Mouse (Mus musculus): ENCODE measurements around the gene Scgb2b15. TPM values are rescaled to one million over a fixed set of nuclear protein-coding genes. Genes with fewer than 3 reads are reported as not detected.
"Not testable (repeated sequence)": the region's sequence is repeated elsewhere in the genome, so short reads cannot be mapped to it uniquely, and the experiment has no call there.

The Scgb2b15 gene
- polyA plus RNA-seq (2014; fragmentation: Nextera tagmentation; extraction: Ambion mirVana): not detected in 2 replicates

GRCm38 (mm10) chr7:32829562-32829961 is at the start of gene Scgb2b15:
TSS of gene Scgb2b15 (minus strand) at chr7:32829662.
- not testable (repeated sequence) for H3K27me3 ChIP-seq (replicated peaks; ENCODE audit: control insufficient read depth, insufficient read depth, low read length); H3K9ac ChIP-seq (ENCODE audit: low read length); H3K4me2 ChIP-seq (ENCODE audit: low read length); H3K9me3 ChIP-seq (ENCODE audit: control insufficient read depth, low read length); DNase-seq (ENCODE audit: low spot score); H3K36me3 ChIP-seq (ENCODE audit: control insufficient read depth, insufficient read depth, low read length); H3K27ac ChIP-seq (ENCODE audit: low read depth); ATAC-seq (replicated peaks; ENCODE audit: low FRiP score, low TSS enrichment, low read depth); H3K4me3 ChIP-seq (ENCODE audit: low read depth, low read length); H3K4me1 ChIP-seq (replicated peaks; ENCODE audit: control insufficient read depth, insufficient read depth, low read length)

- H3K9ac ChIP-seq (ENCODE audit: low read length); H3K9me3 ChIP-seq (ENCODE audit: control insufficient read depth, low read length); DNase-seq (ENCODE audit: low spot score); H3K36me3 ChIP-seq (ENCODE audit: control insufficient read depth, insufficient read depth, low read length); H3K27me3 ChIP-seq (replicated peaks; ENCODE audit: control insufficient read depth, insufficient read depth, low read length); H3K4me2 ChIP-seq (ENCODE audit: low read length); H3K4me3 ChIP-seq (ENCODE audit: low read depth, low read length); H3K27ac ChIP-seq (ENCODE audit: low read depth); ATAC-seq (replicated peaks; ENCODE audit: low FRiP score, low TSS enrichment, low read depth); H3K4me1 ChIP-seq (replicated peaks; ENCODE audit: control insufficient read depth, insufficient read depth, low read length): not testable (repeated sequence)
These were observed 6.8 kb upstream of the Scgb2b15 start, which contains the start of gene Scgb1b15 for GRCm38 (mm10) chr7:32836254-32836653. TSS of gene Scgb1b15 (plus strand) at chr7:32836554.

Other genes with a start within 250 kb of the Scgb2b15 start
- gene Scgb1b15, start 6.9 kb upstream of the Scgb2b15 start, polyA plus RNA-seq (2014; fragmentation: Nextera tagmentation; extraction: Ambion mirVana): not detected in 2 replicates
- not detected in 2 replicates for gene Scgb2b17, start 226.9 kb upstream of the Scgb2b15 start, polyA plus RNA-seq (2014; fragmentation: Nextera tagmentation; extraction: Ambion mirVana)
- not detected in 2 replicates for gene Scgb1b17, start 233.8 kb upstream of the Scgb2b15 start, polyA plus RNA-seq (2014; fragmentation: Nextera tagmentation; extraction: Ambion mirVana)